Mouse (Mus musculus) liver, postnatal 0 days (tissue): ENCODE data around the gene Dync1li2.

ENCODE experiments used
- CTCF ChIP-seq: sonication (generic); IDR thresholded peaks from 2 replicates; pipeline ENCODE4 v1.5.1; 2016; ENCODE audit warnings: antibody characterized with exemption, low read depth
- EP300 ChIP-seq: IDR thresholded peaks from 2 replicates; pipeline ENCODE4 v1.6.1; 2016; ENCODE audit warnings: antibody characterized with exemption, low read depth, mild to moderate bottlenecking

GRCm38 (mm10) chr8:104387980-104388379, 54.9 kb downstream of the Dync1li2 start:
- no peak for TF ChIP-seq CTCF
- no peak for TF ChIP-seq EP300
